Mouse (Mus musculus) hindbrain, postnatal 0 days (tissue): ENCODE measurements at regions not wholly inside any gene's neighbourhood (a gene's known extent, or its start where the extent isn't known, plus 50 kb on each side); places are given as distances from the start of the nearest gene placed in this dataset.

ENCODE experiments used
- ATAC-seq: fragments of 200-750 bp; cut with Nextera tagmentation; 2 replicates; pipeline ENCODE4 v1.8.0; 2017; ENCODE audit warnings: mild to moderate bottlenecking, moderate TSS enrichment, moderate library complexity
- DNase-seq: peaks from one replicate; pipeline ENCODE4 v3.0.0-alpha.2; 2015; ENCODE audit warnings: low spot score
- H3K27ac ChIP-seq: fragments of 300-500 bp; sonication (generic); 2 replicates; pipeline ENCODE4 v1.5.1; 2014; ENCODE audit warnings: mild to moderate bottlenecking
- H3K27me3 ChIP-seq: fragments of 300-500 bp; sonication (generic); 2 replicates; pipeline ENCODE4 v1.6.1; 2014; ENCODE audit warnings: low read length, mixed read lengths; ENCODE audit not compliant: insufficient read depth
- H3K36me3 ChIP-seq: fragments of 300-500 bp; sonication (generic); 2 replicates; pipeline ENCODE4 v1.6.1; 2014; ENCODE audit warnings: low read length, mixed read lengths; ENCODE audit not compliant: insufficient read depth
- H3K4me1 ChIP-seq: fragments of 300-500 bp; sonication (generic); 2 replicates; pipeline ENCODE4 v1.6.1; 2014; ENCODE audit warnings: antibody characterized with exemption, low read length, mixed read lengths; ENCODE audit not compliant: insufficient read depth
- H3K4me2 ChIP-seq: fragments of 300-500 bp; sonication (generic); 2 replicates; pipeline ENCODE4 v1.6.1; 2014; ENCODE audit warnings: low read depth, mild to moderate bottlenecking, low read length, moderate library complexity, mixed read lengths
- H3K4me3 ChIP-seq: fragments of 300-500 bp; sonication (generic); 2 replicates; pipeline ENCODE4 v1.5.1; 2014; ENCODE audit warnings: low read length
- H3K9ac ChIP-seq: fragments of 300-500 bp; sonication (generic); replicated peaks from 2 replicates; pipeline ENCODE4 v1.6.1; 2014; ENCODE audit warnings: mild to moderate bottlenecking, low read length, moderate library complexity, mixed read lengths
- H3K9me3 ChIP-seq: fragments of 300-500 bp; sonication (generic); 2 replicates; pipeline ENCODE4 v1.6.1; 2016; ENCODE audit warnings: low read length, mixed read lengths
- CTCF ChIP-seq: IDR thresholded peaks from 2 replicates; pipeline ENCODE4 v1.5.1; 2016; ENCODE audit warnings: antibody characterized with exemption, control low read depth, low read depth
- WGBS: fragments of 180-500 bp; shearing (Covaris S2); extraction: QIAGEN DNeasy Blood & Tissue Kit; methylation state at CpG from one replicate; pipeline ENCODE4 v1.1.7; 2014; 5-methylcytosine and 5-hydroxymethylcytosine counted together

GRCm38 (mm10) chr6:111882557-111882956 is 391.0 kb upstream of the Lmcd1 start:
- ATAC-seq (no peak), DNase-seq (no peak)
- no peaks in the 10 kb centered on the region for H3K27me3 ChIP-seq
- H3K9ac ChIP-seq = no peak overlapping the region
- H3K27ac ChIP-seq = no peak overlapping the region
- H3K36me3 ChIP-seq = no peaks in the 10 kb centered on the region
- H3K4me2 ChIP-seq = no peak overlapping the region
- no peak overlapping the region for H3K4me3 ChIP-seq
- H3K4me1 ChIP-seq = no peaks in the 10 kb centered on the region
- no peak for TF ChIP-seq CTCF
- H3K9me3 ChIP-seq = no peaks in the 10 kb centered on the region
- 84% methylated on average over 1 of the region's 1 CpGs for WGBS

- TF ChIP-seq CTCF = no peak
- 35% methylated on average over 1 of the region's 1 CpGs for WGBS
- H3K9me3 ChIP-seq = no peaks in the 10 kb centered on the region
- H3K4me1 ChIP-seq = no peaks in the 10 kb centered on the region
- no peak overlapping the region for H3K4me2 ChIP-seq
- DNase-seq (no peak), ATAC-seq (no peak)
- H3K9ac ChIP-seq = no peak overlapping the region
- no peaks in the 10 kb centered on the region for H3K27me3 ChIP-seq
- H3K36me3 ChIP-seq = no peaks in the 10 kb centered on the region
- H3K27ac ChIP-seq = no peak overlapping the region
- H3K4me3 ChIP-seq = no peak overlapping the region
Observed at GRCm38 (mm10) chr6:111883946-111884345, 389.6 kb upstream of the Lmcd1 start.

GRCm38 (mm10) chr6:111911997-111912396 is 361.6 kb upstream of the Lmcd1 start:
- Histone ChIP-seq H3K27ac (no peak overlapping the region), H3K4me3 (no peak overlapping the region), H3K36me3 (no peaks in the 10 kb centered on the region), H3K27me3 (no peaks in the 10 kb centered on the region), H3K9me3 (no peaks in the 10 kb centered on the region), H3K4me2 (no peak overlapping the region), H3K9ac (no peak overlapping the region), H3K4me1 (no peaks in the 10 kb centered on the region)
- DNase-seq = peak; percentile 77
- 55% methylated on average over 2 of the region's 2 CpGs for WGBS
- TF ChIP-seq CTCF = peak; percentile 64
- ATAC-seq = no peak

GRCm38 (mm10) chr6:111913771-111914405 is 359.7 kb upstream of the Lmcd1 start:
- Histone ChIP-seq H3K9me3 (no peaks in the 10 kb centered on the region), H3K27me3 (no peaks in the 10 kb centered on the region), H3K4me2 (no peak overlapping the region), H3K9ac (no peak overlapping the region), H3K36me3 (no peaks in the 10 kb centered on the region), H3K27ac (no peak overlapping the region), H3K4me3 (no peak overlapping the region), H3K4me1 (no peaks in the 10 kb centered on the region)
- ATAC-seq = no peak
- WGBS = 55% methylated on average over 11 of the region's 11 CpGs
- DNase-seq = no peak
- no peak for TF ChIP-seq CTCF

GRCm38 (mm10) chr6:111917248-111917721 is 356.3 kb upstream of the Lmcd1 start:
- H3K4me2 ChIP-seq = no peak overlapping the region
- DNase-seq (no peak), ATAC-seq (no peak)
- no peaks in the 10 kb centered on the region for H3K4me1 ChIP-seq
- H3K9me3 ChIP-seq = no peaks in the 10 kb centered on the region
- H3K36me3 ChIP-seq = no peaks in the 10 kb centered on the region
- no peak for TF ChIP-seq CTCF
- 84% methylated on average over 6 of the region's 6 CpGs for WGBS
- H3K27me3 ChIP-seq = no peaks in the 10 kb centered on the region
- no peak overlapping the region for H3K27ac ChIP-seq
- no peak overlapping the region for H3K9ac ChIP-seq
- no peak overlapping the region for H3K4me3 ChIP-seq

- no peak for TF ChIP-seq CTCF
- 91% methylated on average over 3 of the region's 3 CpGs for WGBS
- no peaks in the 10 kb centered on the region for H3K36me3 ChIP-seq
- no peaks in the 10 kb centered on the region for H3K4me1 ChIP-seq
- DNase-seq (no peak), ATAC-seq (no peak)
- H3K9me3 ChIP-seq = no peaks in the 10 kb centered on the region
- H3K27me3 ChIP-seq = no peaks in the 10 kb centered on the region
- no peak overlapping the region for H3K4me2 ChIP-seq
- no peak overlapping the region for H3K27ac ChIP-seq
- no peak overlapping the region for H3K4me3 ChIP-seq
- no peak overlapping the region for H3K9ac ChIP-seq
Observed at GRCm38 (mm10) chr6:111917868-111918597, 355.5 kb upstream of the Lmcd1 start.

GRCm38 (mm10) chr6:111932596-111932995 is 341.0 kb upstream of the Lmcd1 start:
- Histone ChIP-seq H3K27me3 (no peaks in the 10 kb centered on the region), H3K36me3 (no peaks in the 10 kb centered on the region), H3K9me3 (no peaks in the 10 kb centered on the region), H3K4me1 (no peaks in the 10 kb centered on the region), H3K4me3 (no peak overlapping the region), H3K4me2 (no peak overlapping the region), H3K27ac (no peak overlapping the region), H3K9ac (no peak overlapping the region)
- 55% methylated on average over 2 of the region's 2 CpGs for WGBS
- TF ChIP-seq CTCF = no peak
- ATAC-seq (no peak), DNase-seq (no peak)
